In the genomic region with DNA sequence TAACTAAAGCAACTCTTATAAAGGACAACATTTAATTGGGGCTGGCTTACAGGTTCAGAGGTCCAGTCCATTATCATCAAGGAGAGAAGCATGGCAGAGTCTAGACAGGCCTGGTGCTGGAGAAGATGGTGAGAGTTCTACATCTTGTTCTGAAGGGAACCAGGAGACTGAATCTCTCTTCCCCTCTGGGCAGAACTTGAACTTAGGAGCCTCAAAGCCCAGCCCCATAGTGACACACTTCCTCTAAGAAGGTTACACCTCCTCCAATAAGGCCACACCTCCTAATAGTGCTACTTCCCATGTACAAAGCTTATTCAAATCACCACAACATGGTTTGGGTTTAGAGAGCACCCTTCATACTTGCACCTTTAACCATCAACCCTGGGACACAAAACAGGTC, we compare ENCODE assay signal across 20 mouse cellular contexts.
"Had no signal": no experiment of that assay in that cellular context is flagged by ENCODE, and none has a peak within 500 bp of the region (broad histone marks: within the 10 kb centered on the region; RNA-seq: fewer than 3 reads in every experiment).

No protein-coding gene starts in this region.

- H3K36me3 ChIP-seq: kidney, embryonic 15.5 days; limb, embryonic 12.5 days; limb, embryonic 15.5 days; midbrain, embryonic 12.5 days; midbrain, embryonic 15.5 days; stomach, embryonic 15.5 days had no signal

- H3K4me3 ChIP-seq: kidney, embryonic 15.5 days; left cerebral cortex, adult 2 months; limb, embryonic 12.5 days; limb, embryonic 15.5 days; midbrain, embryonic 12.5 days; midbrain, embryonic 15.5 days; stomach, embryonic 15.5 days had no signal

- H3K27ac ChIP-seq: kidney, embryonic 15.5 days; left cerebral cortex, adult 2 months; limb, embryonic 12.5 days; limb, embryonic 15.5 days; liver, embryonic 14.5 days; macrophage; midbrain, embryonic 12.5 days; midbrain, embryonic 15.5 days; stomach, embryonic 15.5 days had no signal

- H3K27me3 ChIP-seq: kidney, embryonic 15.5 days; limb, embryonic 12.5 days; limb, embryonic 15.5 days; midbrain, embryonic 15.5 days; stomach, embryonic 15.5 days had no signal

- H3K9me3 ChIP-seq: kidney, embryonic 15.5 days; limb, embryonic 12.5 days; limb, embryonic 15.5 days; midbrain, embryonic 12.5 days; midbrain, embryonic 15.5 days; stomach, embryonic 15.5 days had no signal

- ATAC-seq: intestine, postnatal 0 days; liver, postnatal 0 days had no signal

- DNase-seq: kidney, adult 2 months; kidney, postnatal 10 days; kidney, postnatal 36 days; layer of hippocampus, postnatal 36 days; liver, postnatal 0 days; lung, embryonic 14.5 days; right cerebral cortex, adult 18-20 months; right cerebral cortex, postnatal 14 days; right cerebral cortex, postnatal 4 days; thymus, postnatal 36 days had no signal
